Mouse (Mus musculus) lung, postnatal 0 days (tissue): ENCODE measurements around the gene Extl1.

ENCODE experiments used
- CTCF ChIP-seq: IDR thresholded peaks from 2 replicates; pipeline ENCODE4 v1.5.1; 2016; ENCODE audit warnings: antibody characterized with exemption, mild to moderate bottlenecking
- EP300 ChIP-seq: IDR thresholded peaks from 2 replicates; pipeline ENCODE4 v1.6.1; 2016; ENCODE audit warnings: antibody characterized with exemption, mild to moderate bottlenecking, control low read depth

DNA sequence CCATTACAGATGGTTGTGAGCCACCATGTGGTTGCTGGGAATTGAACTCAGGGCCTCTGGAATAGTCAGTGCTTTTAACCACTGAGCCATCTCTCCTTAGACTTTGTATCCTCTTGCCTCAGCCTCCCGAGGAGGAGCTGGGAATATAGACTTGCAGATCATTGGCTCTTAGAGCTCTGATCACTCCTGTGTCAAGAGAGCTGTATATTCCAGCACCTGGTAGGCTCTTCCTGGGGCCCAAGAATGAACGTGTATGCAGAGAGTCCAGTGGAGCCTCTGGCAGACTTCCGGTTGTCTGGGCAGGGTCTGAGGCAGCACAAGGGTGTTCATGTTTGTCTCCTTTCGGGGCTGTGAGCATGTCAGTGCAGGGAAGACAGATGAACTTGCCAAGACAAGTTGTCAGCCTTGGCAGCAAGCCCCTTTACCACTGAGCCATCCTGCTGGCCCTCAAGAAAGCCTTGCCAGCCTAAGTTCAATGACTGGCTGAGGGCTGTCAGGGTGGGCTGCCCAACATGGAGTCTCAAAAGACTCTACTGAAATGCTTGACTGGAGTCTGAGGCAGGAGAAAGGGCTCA, 69.5 kb downstream of the Extl1 start:
- TF ChIP-seq CTCF (no peak), EP300 (no peak)
